Mouse (Mus musculus) layer of hippocampus, postnatal 36 days (tissue): ENCODE results near the gene Ccnj. TPM values are rescaled to one million over a fixed set of nuclear protein-coding genes. Genes with fewer than 3 reads are reported as not detected.

Experiments
- DNase-seq, 2 experiments: peaks; one replicate each; pipeline ENCODE4 v3.0.0; 2022
- total RNA-seq, 2 experiments: library from RNA; stranded (reverse); gene quantifications; 2 replicates each; pipeline ENCODE4 v1.2.3; 2021

Gene Ccnj
- 1 to 10 TPM; 7.8 to 7.9 TPM for total RNA-seq

- DNase-seq = peak; percentile 94
These were observed at the start of gene Ccnj for GRCm38 (mm10) chr19:40830703-40831415. Ccnj (plus strand) TSS chr19:40831279.

- no peak for DNase-seq
These were observed 42.9 kb upstream of the Ccnj start for GRCm38 (mm10) chr19:40788004-40788714.

- no peak for DNase-seq
These were observed 42.4 kb upstream of the Ccnj start for GRCm38 (mm10) chr19:40788715-40789084.

GRCm38 (mm10) chr19:40805176-40805737 lies 25.8 kb upstream of the Ccnj start:
- no peak for DNase-seq

GRCm38 (mm10) chr19:40809858-40810257 lies 21.2 kb upstream of the Ccnj start:
- DNase-seq = no peak

- no peak for DNase-seq
These were observed 19.2 kb upstream of the Ccnj start for GRCm38 (mm10) chr19:40811840-40812239.

- DNase-seq = no peak
These were observed 18.3 kb upstream of the Ccnj start for GRCm38 (mm10) chr19:40812778-40813177.

- no peak for DNase-seq
These were observed 17.7 kb upstream of the Ccnj start for GRCm38 (mm10) chr19:40813385-40813784.

- DNase-seq = no peak
These were observed 15.4 kb upstream of the Ccnj start for GRCm38 (mm10) chr19:40815645-40816183.

GRCm38 (mm10) chr19:40817901-40818532 lies 13.1 kb upstream of the Ccnj start:
- DNase-seq = no peak

GRCm38 (mm10) chr19:40818764-40819163 lies 12.3 kb upstream of the Ccnj start:
- no peak for DNase-seq

GRCm38 (mm10) chr19:40821306-40821825 lies 9.7 kb upstream of the Ccnj start:
- no peak for DNase-seq

- DNase-seq = no peak
These were observed 5.4 kb upstream of the Ccnj start for GRCm38 (mm10) chr19:40825636-40826035.

GRCm38 (mm10) chr19:40826735-40827134 lies 4.3 kb upstream of the Ccnj start:
- no peak for DNase-seq

GRCm38 (mm10) chr19:40830198-40830597 lies 881 bp upstream of the Ccnj start:
- DNase-seq = no peak

GRCm38 (mm10) chr19:40831416-40832201 lies 530 bp downstream of the Ccnj start:
- DNase-seq = peak in 1 of 2 experiments; percentile 23

- no peak for DNase-seq
These were observed 1.3 kb downstream of the Ccnj start for GRCm38 (mm10) chr19:40832361-40832760.

GRCm38 (mm10) chr19:40834436-40834835 lies 3.4 kb downstream of the Ccnj start:
- DNase-seq = no peak

- no peak for DNase-seq
These were observed 7.1 kb downstream of the Ccnj start for GRCm38 (mm10) chr19:40838205-40838604.

GRCm38 (mm10) chr19:40840303-40840702 lies 9.2 kb downstream of the Ccnj start:
- DNase-seq = no peak

GRCm38 (mm10) chr19:40841083-40841482 lies 10.0 kb downstream of the Ccnj start:
- DNase-seq = no peak

- no peak for DNase-seq
These were observed 10.5 kb downstream of the Ccnj start for GRCm38 (mm10) chr19:40841593-40841992.
